Mouse (Mus musculus): ENCODE results near the gene Atxn1. TPM values are rescaled to one million over a fixed set of nuclear protein-coding genes. Genes with fewer than 3 reads are reported as not detected.

Atxn1 gene
- polyA plus RNA-seq, 1 experiment from 2014 or later, result 12.8 TPM

GRCm38 (mm10) chr13:45740369-45740768 lies 224.4 kb downstream of the Atxn1 start:
- Histone ChIP-seq H3K27ac (replicated peaks) (no peak overlapping the region), H3K4me3 (no peak overlapping the region), H3K9me3 (no peaks in the 10 kb centered on the region), H3K9ac (replicated peaks) (no peak overlapping the region), H3K4me2 (replicated peaks) (no peak overlapping the region), H3K4me1 (peaks cover 10% of the 10 kb centered on the region; the same call in 1 of the 2 replicates), H3K27me3 (no peaks in the 10 kb centered on the region), H3K36me3 (no peaks in the 10 kb centered on the region)
- no peak for ATAC-seq (replicated peaks)
- WGBS, result 65% methylated on average over 12 of the region's 12 CpGs

GRCm38 (mm10) chr13:45736241-45736640 lies 228.6 kb downstream of the Atxn1 start:
- Histone ChIP-seq H3K27me3 (no peaks in the 10 kb centered on the region), H3K4me1 (peaks cover 6% of the 10 kb centered on the region; the same call in 1 of the 2 replicates), H3K4me2 (replicated peaks) (no peak overlapping the region), H3K27ac (replicated peaks) (no peak overlapping the region), H3K36me3 (no peaks in the 10 kb centered on the region), H3K4me3 (no peak overlapping the region), H3K9ac (replicated peaks) (no peak overlapping the region), H3K9me3 (no peaks in the 10 kb centered on the region)
- no peak for ATAC-seq (replicated peaks)
- 64% methylated on average over 4 of the region's 4 CpGs for whole genome bisulfite sequencing

GRCm38 (mm10) chr13:45735802-45736201 lies 229.0 kb downstream of the Atxn1 start:
- Histone ChIP-seq H3K4me3 (no peak overlapping the region), H3K36me3 (no peaks in the 10 kb centered on the region), H3K27ac (replicated peaks) (no peak overlapping the region), H3K4me2 (replicated peaks) (no peak overlapping the region), H3K4me1 (peaks cover 6% of the 10 kb centered on the region; the same call in 1 of the 2 replicates), H3K9me3 (no peaks in the 10 kb centered on the region), H3K9ac (replicated peaks) (no peak overlapping the region), H3K27me3 (no peaks in the 10 kb centered on the region)
- ATAC-seq (replicated peaks), result no peak
- WGBS, result 92% methylated on average over 3 of the region's 3 CpGs

- ATAC-seq (replicated peaks), result no peak
- no peak overlapping the region for H3K9ac ChIP-seq (replicated peaks)
- no peaks in the 10 kb centered on the region for H3K9me3 ChIP-seq
- H3K4me3 ChIP-seq, result no peak overlapping the region
- H3K27me3 ChIP-seq, result no peaks in the 10 kb centered on the region
- 93% methylated on average over 3 of the region's 3 CpGs for WGBS
- no peak overlapping the region for H3K4me2 ChIP-seq (replicated peaks)
- no peak overlapping the region for H3K27ac ChIP-seq (replicated peaks)
- no peaks in the 10 kb centered on the region for H3K36me3 ChIP-seq
- H3K4me1 ChIP-seq, result peaks cover 6% of the 10 kb centered on the region; the same call in 1 of the 2 replicates
Observed at GRCm38 (mm10) chr13:45734531-45734930, 230.3 kb downstream of the Atxn1 start.

- Histone ChIP-seq H3K27ac (replicated peaks) (no peak overlapping the region), H3K9me3 (no peaks in the 10 kb centered on the region), H3K27me3 (no peaks in the 10 kb centered on the region), H3K36me3 (no peaks in the 10 kb centered on the region), H3K4me1 (peaks cover 6% of the 10 kb centered on the region; the same call in 1 of the 2 replicates), H3K9ac (replicated peaks) (no peak overlapping the region), H3K4me2 (replicated peaks) (no peak overlapping the region), H3K4me3 (no peak overlapping the region)
- ATAC-seq (replicated peaks), result no peak
- 81% methylated on average over 6 of the region's 6 CpGs for WGBS
Observed at GRCm38 (mm10) chr13:45732590-45732989, 232.2 kb downstream of the Atxn1 start.

GRCm38 (mm10) chr13:45726917-45727316 lies 237.9 kb downstream of the Atxn1 start:
- Histone ChIP-seq H3K9ac (replicated peaks) (no peak overlapping the region), H3K27me3 (no peaks in the 10 kb centered on the region)

GRCm38 (mm10) chr13:45726181-45726580 lies 238.6 kb downstream of the Atxn1 start:
- H3K9ac ChIP-seq (replicated peaks), result no peak overlapping the region
- H3K36me3 ChIP-seq, result no peaks in the 10 kb centered on the region
- ATAC-seq (replicated peaks), result no peak
- H3K27ac ChIP-seq (replicated peaks), result no peak overlapping the region
- H3K4me1 ChIP-seq, result peaks cover 2% of the 10 kb centered on the region; the same call in 1 of the 2 replicates
- no peak overlapping the region for H3K4me3 ChIP-seq
- no peak overlapping the region for H3K4me2 ChIP-seq (replicated peaks)
- H3K27me3 ChIP-seq, result no peaks in the 10 kb centered on the region
- 89% methylated on average over 6 of the region's 6 CpGs for WGBS
- H3K9me3 ChIP-seq, result no peaks in the 10 kb centered on the region

More at GRCm38 (mm10) chr13:45726917-45727316, 237.9 kb downstream of the Atxn1 start:
- ATAC-seq (replicated peaks), result no peak
- Histone ChIP-seq H3K27ac (replicated peaks) (no peak overlapping the region), H3K36me3 (no peaks in the 10 kb centered on the region), H3K4me2 (replicated peaks) (no peak overlapping the region), H3K4me1 (peaks cover 2% of the 10 kb centered on the region; the same call in 1 of the 2 replicates), H3K4me3 (no peak overlapping the region), H3K9me3 (no peaks in the 10 kb centered on the region)

GRCm38 (mm10) chr13:45724507-45725259 lies 240.1 kb downstream of the Atxn1 start:
- Histone ChIP-seq H3K27ac (replicated peaks) (no peak overlapping the region), H3K4me3 (no peak overlapping the region), H3K4me2 (replicated peaks) (no peak overlapping the region), H3K27me3 (no peaks in the 10 kb centered on the region), H3K36me3 (no peaks in the 10 kb centered on the region), H3K9ac (replicated peaks) (no peak overlapping the region), H3K4me1 (peaks cover 2% of the 10 kb centered on the region; the same call in 1 of the 2 replicates), H3K9me3 (no peaks in the 10 kb centered on the region)
- WGBS, result 81% methylated on average over 14 of the region's 14 CpGs
- no peak for ATAC-seq (replicated peaks)

GRCm38 (mm10) chr13:45722885-45723284 lies 241.9 kb downstream of the Atxn1 start:
- H3K9ac ChIP-seq (replicated peaks), result no peak overlapping the region
- peaks cover 2% of the 10 kb centered on the region; the same call in 1 of the 2 replicates for H3K4me1 ChIP-seq
- no peak for ATAC-seq (replicated peaks)
- H3K9me3 ChIP-seq, result no peaks in the 10 kb centered on the region
- no peak overlapping the region for H3K4me3 ChIP-seq
- WGBS, result 90% methylated on average over 5 of the region's 5 CpGs
- H3K27me3 ChIP-seq, result no peaks in the 10 kb centered on the region
- no peak overlapping the region for H3K4me2 ChIP-seq (replicated peaks)
- no peaks in the 10 kb centered on the region for H3K36me3 ChIP-seq
- H3K27ac ChIP-seq (replicated peaks), result no peak overlapping the region

GRCm38 (mm10) chr13:45721621-45722020 lies 243.2 kb downstream of the Atxn1 start:
- Histone ChIP-seq H3K27me3 (no peaks in the 10 kb centered on the region), H3K9me3 (no peaks in the 10 kb centered on the region), H3K27ac (replicated peaks) (no peak overlapping the region), H3K9ac (replicated peaks) (no peak overlapping the region), H3K4me1 (peaks cover 2% of the 10 kb centered on the region; the same call in 1 of the 2 replicates), H3K4me3 (no peak overlapping the region), H3K36me3 (no peaks in the 10 kb centered on the region), H3K4me2 (replicated peaks) (no peak overlapping the region)
- ATAC-seq (replicated peaks), result no peak
- 80% methylated on average over 8 of the region's 8 CpGs for WGBS

- Histone ChIP-seq H3K4me3 (no peak overlapping the region), H3K9ac (replicated peaks) (no peak overlapping the region), H3K9me3 (no peaks in the 10 kb centered on the region), H3K27me3 (no peaks in the 10 kb centered on the region), H3K27ac (replicated peaks) (no peak overlapping the region), H3K36me3 (no peaks in the 10 kb centered on the region), H3K4me2 (replicated peaks) (no peak overlapping the region), H3K4me1 (peaks cover 2% of the 10 kb centered on the region; the same call in 1 of the 2 replicates)
- ATAC-seq (replicated peaks), result no peak
- 49% methylated on average over 3 of the region's 3 CpGs for WGBS
Observed at GRCm38 (mm10) chr13:45718850-45719249, 246.0 kb downstream of the Atxn1 start.

- H3K36me3 ChIP-seq, result no peaks in the 10 kb centered on the region
- no peaks in the 10 kb centered on the region for H3K4me1 ChIP-seq
- no peak for ATAC-seq (replicated peaks)
- no peak overlapping the region for H3K9ac ChIP-seq (replicated peaks)
- H3K4me2 ChIP-seq (replicated peaks), result no peak overlapping the region
- no peaks in the 10 kb centered on the region for H3K9me3 ChIP-seq
- H3K27me3 ChIP-seq, result no peaks in the 10 kb centered on the region
- no peak overlapping the region for H3K27ac ChIP-seq (replicated peaks)
- H3K4me3 ChIP-seq, result no peak overlapping the region
- 62% methylated on average over 7 of the region's 7 CpGs for WGBS
Observed at GRCm38 (mm10) chr13:45715583-45716180, 249.1 kb downstream of the Atxn1 start.

Measured in forebrain, embryonic 15.5 days (tissue).